Mouse (Mus musculus): ENCODE results near the gene Usp7.

The Usp7 gene

GRCm38 (mm10) chr16:8791949-8792557, at the start of gene Usp7:
Gene Usp7, minus strand, starts transcription at chr16:8792308.
- DNase-seq (ENCODE audit: low spot score), result no peak

GRCm38 (mm10) chr16:8840557-8840956, 48.4 kb upstream of the Usp7 start:
- no peak for DNase-seq (ENCODE audit: low spot score)

- no peak for DNase-seq (ENCODE audit: low spot score)
Observed at GRCm38 (mm10) chr16:8838921-8839320, 46.8 kb upstream of the Usp7 start.

- no peak for DNase-seq (ENCODE audit: low spot score)
Observed at GRCm38 (mm10) chr16:8837595-8837994, 45.5 kb upstream of the Usp7 start.

GRCm38 (mm10) chr16:8836876-8837275, 44.8 kb upstream of the Usp7 start:
- no peak for DNase-seq (ENCODE audit: low spot score)

- DNase-seq (ENCODE audit: low spot score), result peak; percentile 16
Observed at GRCm38 (mm10) chr16:8831241-8831640, 39.1 kb upstream of the Usp7 start.

GRCm38 (mm10) chr16:8830431-8831211, 38.5 kb upstream of the Usp7 start:
- DNase-seq (ENCODE audit: low spot score), result peak; percentile 78

GRCm38 (mm10) chr16:8829564-8830359, 37.7 kb upstream of the Usp7 start, which contains the start of gene 1810013L24Rik:
Gene 1810013L24Rik, plus strand, starts transcription at chr16:8830100.
- DNase-seq (ENCODE audit: low spot score), result peak; percentile 99

GRCm38 (mm10) chr16:8828636-8829563, 36.8 kb upstream of the Usp7 start:
- no peak for DNase-seq (ENCODE audit: low spot score)

GRCm38 (mm10) chr16:8827366-8827765, 35.3 kb upstream of the Usp7 start:
- no peak for DNase-seq (ENCODE audit: low spot score)

- peak; percentile 8 for DNase-seq (ENCODE audit: low spot score)
Observed at GRCm38 (mm10) chr16:8823661-8824060, 31.6 kb upstream of the Usp7 start.

- no peak for DNase-seq (ENCODE audit: low spot score)
Observed at GRCm38 (mm10) chr16:8822586-8822985, 30.5 kb upstream of the Usp7 start.

GRCm38 (mm10) chr16:8821429-8821828, 29.3 kb upstream of the Usp7 start:
- DNase-seq (ENCODE audit: low spot score), result no peak

- DNase-seq (ENCODE audit: low spot score), result no peak
Observed at GRCm38 (mm10) chr16:8817872-8818271, 25.8 kb upstream of the Usp7 start.

- DNase-seq (ENCODE audit: low spot score), result no peak
Observed at GRCm38 (mm10) chr16:8810399-8811127, 18.5 kb upstream of the Usp7 start.

- peak; percentile 46 for DNase-seq (ENCODE audit: low spot score)
Observed at GRCm38 (mm10) chr16:8806703-8807102, 14.6 kb upstream of the Usp7 start.

- no peak for DNase-seq (ENCODE audit: low spot score)
Observed at GRCm38 (mm10) chr16:8795906-8796305, 3.8 kb upstream of the Usp7 start.

GRCm38 (mm10) chr16:8794952-8795351, 2.8 kb upstream of the Usp7 start:
- DNase-seq (ENCODE audit: low spot score), result no peak

GRCm38 (mm10) chr16:8790886-8791285, 1.2 kb downstream of the Usp7 start:
- no peak for DNase-seq (ENCODE audit: low spot score)

GRCm38 (mm10) chr16:8784753-8785152, 7.4 kb downstream of the Usp7 start:
- no peak for DNase-seq (ENCODE audit: low spot score)
